Mouse (Mus musculus) limb, embryonic 11.5 days (tissue): ENCODE measurements around the gene Opalin. TPM values are rescaled to one million over a fixed set of nuclear protein-coding genes. Genes with fewer than 3 reads are reported as not detected.

Experiments
- ATAC-seq: fragments of 200-750 bp; cut with Nextera tagmentation; 2 replicates; pipeline ENCODE4 v1.8.0; 2017; ENCODE audit warnings: low read depth; ENCODE audit not compliant: insufficient number of reproducible peaks, low FRiP score, low TSS enrichment
- DNase-seq: peaks from one replicate; pipeline ENCODE4 v3.0.0-alpha.2; 2015; ENCODE audit warnings: low spot score
- H3K27ac ChIP-seq: fragments of 300-500 bp; sonication (generic); replicated peaks from 2 replicates; pipeline ENCODE4 v1.5.1; 2014; ENCODE audit warnings: low read depth, mild to moderate bottlenecking, low read length
- H3K27me3 ChIP-seq: fragments of 300-500 bp; sonication (generic); 2 replicates; pipeline ENCODE4 v1.6.1; 2014; ENCODE audit warnings: mild to moderate bottlenecking, low read length, mixed read lengths; ENCODE audit not compliant: control insufficient read depth, insufficient read depth
- H3K36me3 ChIP-seq: fragments of 300-500 bp; sonication (generic); 2 replicates; pipeline ENCODE4 v1.6.1; 2014; ENCODE audit warnings: mild to moderate bottlenecking, low read length, moderate library complexity, mixed read lengths; ENCODE audit not compliant: control insufficient read depth, insufficient read depth
- H3K4me1 ChIP-seq: fragments of 300-500 bp; sonication (generic); 2 replicates; pipeline ENCODE4 v1.6.1; 2014; ENCODE audit warnings: low read length, mixed read lengths; ENCODE audit not compliant: control insufficient read depth, insufficient read depth
- H3K4me2 ChIP-seq: fragments of 300-500 bp; sonication (generic); 2 replicates; pipeline ENCODE4 v1.6.1; 2014; ENCODE audit warnings: low read depth, mild to moderate bottlenecking, moderate library complexity; ENCODE audit not compliant: severe bottlenecking
- H3K4me3 ChIP-seq: fragments of 300-500 bp; sonication (generic); 2 replicates; pipeline ENCODE4 v1.5.1; 2014; ENCODE audit warnings: low read depth, low read length
- H3K9ac ChIP-seq: fragments of 300-500 bp; sonication (generic); 2 replicates; pipeline ENCODE4 v1.6.1; 2014; ENCODE audit warnings: mild to moderate bottlenecking, low read length
- H3K9me3 ChIP-seq: fragments of 300-500 bp; sonication (generic); 2 replicates; pipeline ENCODE4 v1.6.1; 2016; ENCODE audit warnings: low read length; ENCODE audit not compliant: control insufficient read depth
- WGBS: fragments of 180-500 bp; shearing (Covaris S2); extraction: QIAGEN DNeasy Blood & Tissue Kit; methylation state at CpG from one replicate; pipeline ENCODE4 v1.1.7; 2014; 5-methylcytosine and 5-hydroxymethylcytosine counted together
- polyA plus RNA-seq: library from polyadenylated mRNA; unstranded; fragments of >200 nt; fragmentation: Nextera tagmentation; extraction: Ambion mirVana; gene quantifications from 2 replicates; pipeline ENCODE4 v1.2.1, GENCODE M21; 2014

Opalin gene
- polyA plus RNA-seq, 1 experiment from 2014 or later, result not detected

- Histone ChIP-seq H3K4me2 (no peak overlapping the region), H3K27ac (no peak overlapping the region), H3K4me1 (no peaks in the 10 kb centered on the region), H3K9me3 (no peaks in the 10 kb centered on the region), H3K27me3 (no peaks in the 10 kb centered on the region), H3K4me3 (no peak overlapping the region), H3K36me3 (no peaks in the 10 kb centered on the region), H3K9ac (no peak overlapping the region)
- ATAC-seq (no peak), DNase-seq (no peak)
- 48% methylated on average over 18 of the region's 18 CpGs for WGBS
These were observed 11.6 kb upstream of the Opalin start for GRCm38 (mm10) chr19:41088491-41088890.

GRCm38 (mm10) chr19:41087901-41088300 lies 11.0 kb upstream of the Opalin start:
- H3K9me3 ChIP-seq, result no peaks in the 10 kb centered on the region
- WGBS, result 41% methylated on average over 4 of the region's 4 CpGs
- H3K4me3 ChIP-seq, result no peak overlapping the region
- H3K4me2 ChIP-seq, result no peak overlapping the region
- DNase-seq, result no peak
- H3K9ac ChIP-seq, result no peak overlapping the region
- no peak overlapping the region for H3K27ac ChIP-seq
- no peaks in the 10 kb centered on the region for H3K4me1 ChIP-seq
- ATAC-seq, result no peak
- no peaks in the 10 kb centered on the region for H3K36me3 ChIP-seq
- H3K27me3 ChIP-seq, result no peaks in the 10 kb centered on the region

GRCm38 (mm10) chr19:41086700-41087099 lies 9.8 kb upstream of the Opalin start:
- ATAC-seq, result no peak
- H3K27ac ChIP-seq, result no peak overlapping the region

GRCm38 (mm10) chr19:41086289-41086688 lies 9.4 kb upstream of the Opalin start:
- no peaks in the 10 kb centered on the region for H3K9me3 ChIP-seq
- WGBS, result 85% methylated on average over 6 of the region's 6 CpGs
- no peak overlapping the region for H3K27ac ChIP-seq
- DNase-seq, result no peak
- no peak overlapping the region for H3K9ac ChIP-seq
- no peaks in the 10 kb centered on the region for H3K36me3 ChIP-seq
- ATAC-seq, result no peak
- no peak overlapping the region for H3K4me2 ChIP-seq
- H3K4me1 ChIP-seq, result no peaks in the 10 kb centered on the region
- no peaks in the 10 kb centered on the region for H3K27me3 ChIP-seq
- no peak overlapping the region for H3K4me3 ChIP-seq

More at GRCm38 (mm10) chr19:41086700-41087099, 9.8 kb upstream of the Opalin start:
- 8% methylated on average over 2 of the region's 2 CpGs for WGBS
- DNase-seq, result peak; percentile 80
- Histone ChIP-seq H3K27me3 (no peaks in the 10 kb centered on the region), H3K9ac (no peak overlapping the region), H3K36me3 (no peaks in the 10 kb centered on the region), H3K4me3 (no peak overlapping the region), H3K4me2 (no peak overlapping the region), H3K4me1 (no peaks in the 10 kb centered on the region), H3K9me3 (no peaks in the 10 kb centered on the region)

GRCm38 (mm10) chr19:41083646-41084045 lies 6.7 kb upstream of the Opalin start:
- WGBS, result 92% methylated on average over 14 of the region's 14 CpGs
- Histone ChIP-seq H3K4me2 (no peak overlapping the region), H3K27ac (no peak overlapping the region), H3K4me1 (no peaks in the 10 kb centered on the region), H3K9ac (no peak overlapping the region), H3K36me3 (no peaks in the 10 kb centered on the region), H3K9me3 (no peaks in the 10 kb centered on the region), H3K27me3 (no peaks in the 10 kb centered on the region), H3K4me3 (no peak overlapping the region)
- DNase-seq (no peak), ATAC-seq (no peak)

GRCm38 (mm10) chr19:41081589-41081988 lies 4.7 kb upstream of the Opalin start:
- ATAC-seq, result no peak
- no peak overlapping the region for H3K9ac ChIP-seq
- H3K4me3 ChIP-seq, result no peak overlapping the region
- 92% methylated on average over 3 of the region's 3 CpGs for WGBS
- no peaks in the 10 kb centered on the region for H3K27me3 ChIP-seq
- H3K4me2 ChIP-seq, result no peak overlapping the region
- no peak overlapping the region for H3K27ac ChIP-seq
- no peaks in the 10 kb centered on the region for H3K36me3 ChIP-seq
- H3K4me1 ChIP-seq, result no peaks in the 10 kb centered on the region
- DNase-seq, result no peak
- H3K9me3 ChIP-seq, result no peaks in the 10 kb centered on the region

- H3K4me3 ChIP-seq, result no peak overlapping the region
- no peaks in the 10 kb centered on the region for H3K4me1 ChIP-seq
- DNase-seq (no peak), ATAC-seq (no peak)
- no peak overlapping the region for H3K27ac ChIP-seq
- H3K36me3 ChIP-seq, result no peaks in the 10 kb centered on the region
- no peak overlapping the region for H3K9ac ChIP-seq
- H3K27me3 ChIP-seq, result no peaks in the 10 kb centered on the region
- no peaks in the 10 kb centered on the region for H3K9me3 ChIP-seq
- WGBS, result 90% methylated on average over 14 of the region's 14 CpGs
- H3K4me2 ChIP-seq, result no peak overlapping the region
These were observed 3.0 kb downstream of the Opalin start for GRCm38 (mm10) chr19:41073746-41074455.

- no peak overlapping the region for H3K27ac ChIP-seq
- no peaks in the 10 kb centered on the region for H3K4me1 ChIP-seq
- WGBS, result 8% methylated on average over 8 of the region's 8 CpGs
- no peaks in the 10 kb centered on the region for H3K27me3 ChIP-seq
- no peak overlapping the region for H3K4me2 ChIP-seq
- H3K9ac ChIP-seq, result no peak overlapping the region
- DNase-seq (peak; percentile 97), ATAC-seq (no peak)
- H3K9me3 ChIP-seq, result no peaks in the 10 kb centered on the region
- H3K4me3 ChIP-seq, result no peak overlapping the region
- H3K36me3 ChIP-seq, result no peaks in the 10 kb centered on the region
These were observed 5.4 kb downstream of the Opalin start for GRCm38 (mm10) chr19:41071500-41071899.

- Histone ChIP-seq H3K4me3 (no peak overlapping the region), H3K27me3 (no peaks in the 10 kb centered on the region), H3K9ac (no peak overlapping the region), H3K4me1 (no peaks in the 10 kb centered on the region), H3K27ac (no peak overlapping the region), H3K9me3 (no peaks in the 10 kb centered on the region), H3K4me2 (no peak overlapping the region), H3K36me3 (no peaks in the 10 kb centered on the region)
- ATAC-seq (no peak), DNase-seq (no peak)
- WGBS, result 67% methylated on average over 4 of the region's 4 CpGs
These were observed 22.2 kb downstream of the Opalin start for GRCm38 (mm10) chr19:41054702-41055101.
